Mouse (Mus musculus) bone marrow macrophage, adult 2 months (primary cell): ENCODE data around the gene Cpsf3.

Experiments used
- CTCF ChIP-seq: IDR thresholded peaks from 2 replicates; pipeline ENCODE4 v1.5.1; 2012; ENCODE audit warnings: low read depth, mild to moderate bottlenecking, low read length, moderate library complexity
- POLR2A ChIP-seq: IDR thresholded peaks from 2 replicates; pipeline ENCODE4 v1.6.1; 2012; ENCODE audit warnings: mild to moderate bottlenecking, low read depth, low read length, borderline replicate concordance

GRCm38 (mm10) chr12:21330961-21331576, 45.9 kb downstream of the Cpsf3 start:
- TF ChIP-seq CTCF (no peak), POLR2A (no peak)
